Mouse (Mus musculus) layer of hippocampus, adult 9-11 months (tissue): ENCODE measurements around the gene Rbmxl1.

ENCODE experiments used
- DNase-seq: peaks from one replicate; pipeline ENCODE4 v3.0.0; 2022

Gene Rbmxl1

GRCm38 (mm10) chr8:78489733-78490132 is 19.0 kb downstream of the Rbmxl1 start:
- no peak for DNase-seq

- DNase-seq, result no peak
Measured at GRCm38 (mm10) chr8:78477051-78477829, 31.5 kb downstream of the Rbmxl1 start.

GRCm38 (mm10) chr8:78467889-78468288 is 40.8 kb downstream of the Rbmxl1 start:
- no peak for DNase-seq

- no peak for DNase-seq
Measured at GRCm38 (mm10) chr8:78463941-78464340, 44.8 kb downstream of the Rbmxl1 start.

- DNase-seq, result no peak
Measured at GRCm38 (mm10) chr8:78456441-78456840, 52.3 kb downstream of the Rbmxl1 start.
